Mouse (Mus musculus) urinary bladder, postnatal 10 days (tissue): ENCODE results near the gene Dmwd.
"Not testable (repeated sequence)": the region's sequence is repeated elsewhere in the genome, so short reads cannot be mapped to it uniquely, and the experiment has no call there.

Source experiments
- DNase-seq: peaks from one replicate; pipeline ENCODE4 v3.0.0; 2022; ENCODE audit warnings: low spot score

The Dmwd gene

DNA sequence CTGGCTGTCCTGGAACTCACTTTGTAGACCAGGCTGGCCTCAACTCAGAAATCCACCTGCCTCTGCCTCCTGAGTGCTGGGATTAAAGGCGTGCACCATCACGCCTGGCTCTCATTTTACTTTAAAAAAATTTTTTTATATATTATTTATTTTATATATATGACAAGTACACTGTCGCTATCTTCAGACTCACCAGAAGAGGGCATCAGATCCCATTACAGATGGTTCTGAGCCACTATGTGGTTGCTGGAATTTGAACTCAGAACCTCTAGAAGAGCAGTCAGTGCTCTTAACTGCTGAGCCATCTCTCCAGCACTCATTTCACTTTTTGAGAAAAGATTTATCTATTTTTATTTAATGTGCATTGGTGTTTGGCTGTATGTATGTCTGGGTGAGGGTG lies 5.0 kb upstream of the Dmwd start:
- DNase-seq, result not testable (repeated sequence)

- peak; percentile 13 for DNase-seq
Measured at GRCm38 (mm10) chr7:19073504-19073903, 2.5 kb upstream of the Dmwd start.

DNA sequence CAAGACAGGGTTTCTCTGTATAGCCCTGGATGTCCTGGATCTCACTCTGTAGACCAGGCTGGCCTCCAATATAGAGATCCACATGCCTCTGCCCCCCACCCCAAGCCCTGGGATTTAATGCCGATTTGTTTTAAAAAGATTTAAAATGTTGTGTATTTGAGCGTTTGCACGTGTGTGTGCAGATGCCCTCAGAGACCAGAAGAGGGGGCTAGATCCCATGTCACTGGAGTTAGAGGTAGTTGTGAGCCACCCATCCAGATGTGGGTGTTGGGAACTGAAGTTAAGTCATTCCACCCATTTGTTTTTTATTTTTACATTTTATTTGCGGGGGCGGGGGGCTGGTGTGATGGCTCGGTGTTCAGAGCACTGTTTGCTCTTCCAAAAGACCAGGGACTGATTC lies 1.5 kb upstream of the Dmwd start:
- DNase-seq, result no peak

DNA sequence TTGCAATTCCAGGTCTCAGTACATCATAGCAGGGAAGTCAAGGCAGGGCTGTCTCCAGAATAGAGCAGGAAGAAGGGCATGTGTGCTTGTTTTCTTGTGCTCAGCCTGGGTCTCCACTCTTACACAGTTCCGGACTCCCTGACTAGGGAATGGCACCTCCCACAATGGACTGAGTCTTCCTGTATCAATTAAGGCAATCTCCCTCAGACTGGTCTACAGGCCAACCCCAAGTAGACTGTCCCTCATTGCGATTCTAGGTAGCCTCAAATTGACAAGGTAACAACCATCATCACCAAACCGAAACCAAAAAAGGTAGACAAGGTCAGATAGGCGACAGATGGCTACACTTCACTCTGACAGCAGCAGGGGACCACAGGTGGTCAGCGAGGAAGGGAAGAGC lies 796 bp upstream of the Dmwd start:
- no peak for DNase-seq

- DNase-seq, result no peak
Measured at GRCm38 (mm10) chr7:19076586-19076991, 562 bp downstream of the Dmwd start.

DNA sequence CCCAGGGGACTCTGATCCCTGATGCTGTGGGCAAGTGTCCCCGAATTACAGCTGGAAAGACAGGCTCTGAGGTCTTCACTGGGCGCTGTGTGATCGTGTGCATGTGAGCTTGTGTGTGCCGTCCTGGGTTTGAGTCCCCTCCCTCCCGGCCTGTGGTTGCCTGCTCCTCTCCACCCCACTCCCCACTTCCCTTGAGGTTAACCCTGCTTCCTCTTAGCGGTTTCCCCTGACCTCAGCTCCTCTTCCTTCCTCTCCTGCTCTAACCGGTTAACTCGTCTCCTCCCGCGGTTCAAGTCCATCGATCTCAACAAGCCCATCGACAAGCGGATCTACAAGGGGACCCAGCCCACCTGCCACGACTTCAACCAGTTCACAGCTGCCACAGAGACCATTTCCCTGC lies 1.7 kb downstream of the Dmwd start:
- no peak for DNase-seq

DNA sequence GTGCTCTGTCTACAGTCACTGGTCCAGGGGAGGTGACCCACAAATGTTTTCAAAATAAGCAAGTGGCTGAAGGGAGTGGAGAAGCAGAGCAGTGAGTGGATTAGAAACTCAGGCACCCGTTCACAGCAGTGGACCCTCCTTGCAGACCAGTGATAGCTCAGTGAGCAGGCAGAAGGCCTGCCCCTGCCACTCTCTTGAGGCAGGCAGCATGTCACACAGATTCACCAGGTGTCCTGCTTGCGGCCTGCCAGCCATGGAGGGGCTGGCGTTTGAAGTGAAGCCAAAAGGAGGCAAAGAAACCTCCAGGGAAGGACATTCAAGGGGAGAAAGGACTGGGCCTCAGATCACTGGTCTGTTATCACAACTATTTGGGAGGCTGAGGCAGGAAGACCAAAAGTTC lies 2.7 kb downstream of the Dmwd start:
- no peak for DNase-seq

DNA sequence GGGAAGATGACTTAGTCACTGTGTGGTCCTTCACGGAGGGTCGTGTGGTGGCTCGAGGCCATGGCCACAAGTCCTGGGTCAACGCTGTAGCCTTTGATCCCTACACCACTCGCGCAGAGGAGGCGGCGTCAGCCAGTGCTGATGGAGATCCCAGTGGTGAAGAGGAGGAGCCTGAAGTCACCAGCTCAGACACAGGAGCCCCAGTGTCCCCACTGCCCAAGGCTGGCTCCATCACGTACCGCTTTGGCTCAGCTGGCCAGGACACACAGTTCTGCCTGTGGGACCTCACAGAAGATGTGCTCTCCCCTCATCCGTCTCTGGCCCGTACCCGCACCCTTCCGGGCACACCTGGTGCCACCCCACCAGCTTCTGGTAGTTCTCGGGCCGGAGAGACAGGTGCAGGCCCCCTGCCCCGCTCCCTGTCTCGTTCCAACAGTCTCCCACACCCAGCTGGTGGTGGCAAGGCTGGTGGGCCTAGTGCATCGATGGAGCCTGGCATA lies 4.5 kb downstream of the Dmwd start:
- no peak for DNase-seq

DNA sequence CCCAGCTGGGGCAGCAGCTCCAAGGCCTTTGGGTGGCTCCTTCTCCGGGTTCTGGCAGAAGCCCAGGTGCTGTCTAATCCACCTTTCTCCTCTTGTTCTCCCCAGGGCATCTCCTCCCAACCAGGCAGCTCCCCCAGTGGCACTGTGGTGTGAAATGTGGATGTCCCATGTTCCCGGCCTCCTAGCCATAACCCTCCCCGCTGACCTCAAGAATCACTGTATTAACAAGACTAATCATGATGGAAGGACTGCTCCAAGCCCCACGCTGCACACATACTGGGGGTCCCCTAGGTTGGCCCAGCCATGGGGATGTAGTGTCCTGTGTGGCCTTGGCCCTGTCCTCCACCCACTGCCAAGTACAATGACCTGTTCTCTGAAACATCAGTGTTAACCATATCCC lies 6.1 kb downstream of the Dmwd start:
- no peak for DNase-seq

GRCm38 (mm10) chr7:19083096-19083495 lies 7.1 kb downstream of the Dmwd start:
- no peak for DNase-seq

DNA sequence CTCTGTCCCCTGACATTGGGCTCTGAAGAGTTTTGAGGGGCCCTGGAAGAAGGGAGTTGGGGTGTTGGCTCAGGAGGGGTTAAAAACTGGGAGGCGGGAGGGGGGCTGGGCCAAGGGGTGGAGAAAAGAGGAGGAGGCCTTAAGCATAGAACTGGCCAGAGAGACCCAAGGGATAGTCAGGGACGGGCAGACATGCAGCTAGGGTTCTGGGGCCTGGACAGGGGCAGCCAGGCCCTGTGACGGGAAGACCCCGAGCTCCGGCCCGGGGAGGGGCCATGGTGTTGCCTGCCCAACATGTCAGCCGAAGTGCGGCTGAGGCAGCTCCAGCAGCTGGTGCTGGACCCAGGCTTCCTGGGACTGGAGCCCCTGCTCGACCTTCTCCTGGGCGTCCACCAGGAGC lies 7.7 kb downstream of the Dmwd start, which contains the start of gene Dmpk:
TSS of gene Dmpk (plus strand) at position 149 of the 400 bp plus-strand sequence.
- DNase-seq, result no peak

GRCm38 (mm10) chr7:19084277-19084771 lies 8.3 kb downstream of the Dmwd start:
- no peak for DNase-seq

GRCm38 (mm10) chr7:19084921-19085473 lies 9.0 kb downstream of the Dmwd start:
- no peak for DNase-seq

GRCm38 (mm10) chr7:19085495-19085894 lies 9.5 kb downstream of the Dmwd start:
- DNase-seq, result no peak

DNA sequence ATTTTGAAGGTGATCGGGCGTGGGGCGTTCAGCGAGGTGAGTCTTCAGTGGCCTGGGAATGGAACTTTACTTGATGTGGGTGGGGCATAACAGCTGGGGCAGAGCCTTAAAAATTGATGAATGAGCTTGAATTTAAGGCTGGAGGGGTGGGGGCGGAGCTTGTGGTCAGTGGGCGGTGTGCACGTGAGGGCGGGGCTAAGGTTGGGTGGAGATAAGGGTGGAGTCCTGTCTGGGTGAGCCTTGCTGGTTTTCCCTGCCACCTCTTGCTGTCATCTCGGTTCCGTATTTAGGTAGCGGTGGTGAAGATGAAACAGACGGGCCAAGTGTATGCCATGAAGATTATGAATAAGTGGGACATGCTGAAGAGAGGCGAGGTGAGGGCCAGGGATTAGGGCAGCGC lies 10.0 kb downstream of the Dmwd start:
- DNase-seq, result no peak

GRCm38 (mm10) chr7:19086760-19087159 lies 10.7 kb downstream of the Dmwd start:
- DNase-seq, result no peak

DNA sequence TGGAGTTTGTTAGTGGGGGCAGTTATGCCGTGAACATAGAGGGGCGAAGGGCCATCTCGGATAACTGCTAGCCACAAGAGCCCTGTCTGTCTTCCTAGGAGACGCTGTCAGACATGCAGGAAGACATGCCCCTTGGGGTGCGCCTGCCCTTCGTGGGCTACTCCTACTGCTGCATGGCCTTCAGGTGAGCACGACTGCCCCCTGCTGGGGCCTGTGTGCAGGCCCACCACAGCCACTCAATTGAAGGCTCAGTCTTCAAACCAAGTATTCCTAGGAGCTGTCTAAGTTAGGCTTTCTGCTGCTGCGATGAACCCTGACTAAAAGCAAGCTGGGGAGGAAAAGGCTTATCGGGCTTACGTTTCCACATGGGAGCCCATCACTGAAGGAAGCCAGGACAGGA lies 12.8 kb downstream of the Dmwd start:
- no peak for DNase-seq

- DNase-seq, result no peak
Measured at GRCm38 (mm10) chr7:19091913-19092312, 15.9 kb downstream of the Dmwd start.

GRCm38 (mm10) chr7:19092381-19093173 lies 16.6 kb downstream of the Dmwd start:
- DNase-seq, result no peak

GRCm38 (mm10) chr7:19093174-19093521 lies 17.1 kb downstream of the Dmwd start:
- DNase-seq, result no peak

- DNase-seq, result peak; percentile 89
Measured at GRCm38 (mm10) chr7:19093537-19094385, 17.7 kb downstream of the Dmwd start.

DNA sequence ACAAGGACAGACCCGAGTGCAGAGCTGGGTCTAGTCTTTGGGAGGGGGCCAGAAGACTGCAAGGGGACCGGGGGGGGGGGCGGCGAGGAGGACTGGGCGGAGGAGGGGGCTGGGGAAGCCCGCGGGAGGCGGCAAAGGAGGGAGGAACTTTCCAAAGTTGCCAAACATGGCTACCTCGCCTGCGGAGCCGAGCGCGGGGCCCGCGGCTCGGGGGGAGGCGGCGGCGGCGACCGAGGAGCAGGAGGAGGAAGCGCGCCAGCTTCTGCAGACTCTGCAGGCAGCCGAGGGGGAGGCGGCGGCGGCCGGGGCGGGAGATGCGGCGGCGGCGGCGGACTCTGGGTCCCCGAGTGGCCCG lies 18.4 kb downstream of the Dmwd start, which contains the start of gene Six5:
TSS of gene Six5 (plus strand) at position 124 of the 355 bp plus-strand sequence.
- DNase-seq, result no peak
